Mouse (Mus musculus): ENCODE data around the gene Hspa12a. TPM values are rescaled to one million over a fixed set of nuclear protein-coding genes. Genes with fewer than 3 reads are reported as not detected.
"Not testable (repeated sequence)": the region's sequence is repeated elsewhere in the genome, so short reads cannot be mapped to it uniquely, and the experiment has no call there.

The Hspa12a gene
- total RNA-seq, 2 experiments from 2014 or later: not detected

GRCm38 (mm10) chr19:58911386-58911785, 32.1 kb downstream of the Hspa12a start:
- ATAC-seq (replicated peaks; ENCODE audit: low FRiP score, poor library complexity, severe bottlenecking): no peak

- no peak for ATAC-seq (replicated peaks; ENCODE audit: low FRiP score, poor library complexity, severe bottlenecking)
Observed at GRCm38 (mm10) chr19:58910941-58911368, 32.5 kb downstream of the Hspa12a start.

DNA sequence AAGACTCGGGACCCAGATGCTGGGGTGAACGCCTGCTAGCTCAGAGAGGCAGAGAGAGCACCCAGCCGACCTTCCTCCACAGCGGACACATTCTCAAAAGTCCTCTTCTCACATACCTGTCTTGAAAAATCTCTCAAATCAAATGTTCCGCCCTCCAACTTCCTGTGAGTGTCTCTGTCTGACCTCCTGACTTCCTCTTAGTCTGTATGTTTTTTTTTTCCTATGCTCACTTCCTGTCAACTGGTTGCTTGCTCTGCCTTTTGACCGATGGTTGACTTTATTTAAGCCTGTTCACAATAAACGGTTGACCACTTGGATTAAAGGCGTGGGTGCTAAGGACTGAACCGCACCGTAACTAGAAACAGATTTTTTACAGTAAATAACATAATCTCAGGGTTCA, 35.4 kb downstream of the Hspa12a start:
- ATAC-seq (replicated peaks; ENCODE audit: low FRiP score, poor library complexity, severe bottlenecking): no peak

GRCm38 (mm10) chr19:58906685-58907084, 36.8 kb downstream of the Hspa12a start:
- ATAC-seq (replicated peaks; ENCODE audit: low FRiP score, poor library complexity, severe bottlenecking): no peak

DNA sequence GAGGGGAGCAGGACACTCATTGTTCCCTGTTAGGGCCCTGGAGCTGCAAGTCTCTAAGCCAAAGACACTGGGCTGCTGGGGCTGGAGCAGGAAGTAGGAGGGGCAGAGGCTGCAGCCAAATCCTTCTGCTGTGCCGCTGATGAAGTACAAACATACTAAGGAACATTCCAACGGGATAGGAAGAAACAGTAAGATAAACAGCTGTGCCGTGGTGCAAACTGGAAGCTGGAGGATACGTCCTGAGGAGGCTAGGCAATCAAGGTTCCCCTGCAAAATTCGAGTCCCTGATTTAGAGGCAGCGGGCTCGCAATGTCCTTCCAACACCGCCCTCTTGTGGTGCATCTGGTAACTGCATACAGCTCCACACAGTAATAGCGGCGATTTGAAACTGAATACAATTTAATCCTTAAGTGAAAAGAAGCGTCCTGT, 39.5 kb downstream of the Hspa12a start:
- no peak; the same call in 1 of the 2 replicates for ATAC-seq (replicated peaks; ENCODE audit: low FRiP score, poor library complexity, severe bottlenecking)

GRCm38 (mm10) chr19:58903079-58903898, 40.2 kb downstream of the Hspa12a start:
- no peak for ATAC-seq (replicated peaks; ENCODE audit: low FRiP score, poor library complexity, severe bottlenecking)

DNA sequence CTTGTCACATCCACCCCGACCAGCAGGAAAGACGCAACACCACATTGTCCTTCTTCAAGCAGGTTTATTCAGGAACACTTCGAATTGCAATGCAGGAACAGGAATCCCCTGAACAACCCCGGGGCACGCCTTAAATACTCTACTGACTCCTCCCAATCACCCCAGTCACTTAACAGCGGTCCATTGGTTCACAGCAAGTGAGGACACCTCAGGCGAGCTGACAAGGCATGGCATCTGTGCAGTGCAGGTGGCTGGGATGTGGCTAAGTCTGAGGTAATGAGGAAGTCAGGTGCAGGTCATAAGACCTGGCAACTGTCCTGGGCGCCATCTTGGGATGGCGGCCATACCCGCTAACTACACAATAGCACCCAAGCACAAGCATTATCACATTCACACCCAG, 43.0 kb downstream of the Hspa12a start:
- not testable (repeated sequence) for ATAC-seq (replicated peaks; ENCODE audit: low FRiP score, poor library complexity, severe bottlenecking)

DNA sequence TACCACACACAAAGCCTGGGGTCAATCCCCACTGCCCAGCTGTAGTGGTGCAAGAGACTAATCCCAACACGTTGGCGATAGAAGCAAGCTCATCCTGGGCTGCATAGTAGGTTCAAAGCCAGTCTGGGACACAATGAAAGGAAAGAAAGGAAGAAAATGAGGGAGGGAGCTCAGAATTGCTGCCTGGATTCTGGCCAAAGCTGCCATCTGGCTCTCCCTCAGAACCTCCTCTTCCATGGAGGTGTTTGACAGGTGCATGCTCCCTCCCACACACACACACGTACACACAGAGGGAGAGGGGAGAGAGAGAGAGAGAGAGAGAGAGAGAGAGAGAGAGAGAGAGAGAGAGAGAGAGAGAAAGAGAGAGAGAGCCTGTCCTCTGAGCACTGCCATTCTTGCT, 47.2 kb downstream of the Hspa12a start:
- no peak for ATAC-seq (replicated peaks; ENCODE audit: low FRiP score, poor library complexity, severe bottlenecking)

DNA sequence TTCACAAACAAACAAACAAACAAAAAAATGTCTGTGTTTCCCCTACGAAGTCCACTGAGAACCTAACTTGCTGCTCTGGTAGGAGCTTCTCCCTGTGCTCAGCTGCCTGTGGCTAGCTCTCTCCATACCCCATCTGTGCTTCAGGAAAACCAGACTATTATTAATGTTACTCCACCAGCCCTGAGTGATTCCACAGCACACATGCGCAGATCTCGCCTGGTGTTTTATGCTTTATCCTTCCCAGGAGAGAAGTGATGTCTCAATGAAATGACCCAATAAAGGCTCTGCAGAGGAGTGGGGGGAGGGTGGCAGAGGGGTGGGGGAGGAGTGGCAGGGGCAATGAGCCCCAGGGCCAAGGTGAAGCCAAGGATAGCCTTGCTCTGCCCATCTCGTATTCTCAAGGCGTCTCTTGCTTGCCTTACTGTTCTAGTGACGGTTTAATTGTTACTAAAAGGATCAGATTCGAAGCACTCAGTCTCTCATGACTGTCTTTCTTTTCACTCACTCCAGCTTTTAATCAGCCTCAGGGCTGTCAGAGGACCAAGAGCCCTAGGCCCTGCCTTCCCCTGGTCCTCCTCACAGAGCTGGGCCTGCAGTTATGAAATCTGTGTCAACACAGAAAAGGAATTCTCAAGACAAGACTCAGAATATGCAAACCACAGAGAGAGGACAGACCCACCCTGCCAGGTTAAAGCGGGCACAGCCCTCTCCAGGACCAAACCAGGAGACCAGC, 54.0 kb downstream of the Hspa12a start:
- no peak for ATAC-seq (replicated peaks; ENCODE audit: low FRiP score, poor library complexity, severe bottlenecking)

GRCm38 (mm10) chr19:58886467-58886866, 57.0 kb downstream of the Hspa12a start:
- ATAC-seq (replicated peaks; ENCODE audit: low FRiP score, poor library complexity, severe bottlenecking): no peak

DNA sequence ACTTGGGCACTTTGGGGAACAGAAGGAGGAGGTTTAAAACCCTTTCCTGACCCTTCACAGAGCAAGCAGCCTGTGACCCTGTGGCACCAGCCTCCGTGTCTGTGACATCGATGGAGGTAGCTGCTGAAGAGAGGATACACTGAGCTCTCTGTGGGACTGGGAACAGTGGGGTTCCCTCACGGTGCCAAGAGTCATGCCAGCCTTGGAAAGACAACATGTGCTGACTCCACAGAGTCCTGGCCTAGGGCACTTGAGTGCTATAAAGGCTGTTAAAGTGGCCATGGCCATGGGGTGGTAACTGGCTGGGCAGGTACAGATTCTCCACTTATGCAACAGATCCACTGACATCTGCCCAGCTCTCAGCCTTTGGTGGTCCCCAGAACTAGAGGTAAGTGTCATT, 60.0 kb downstream of the Hspa12a start:
- ATAC-seq (replicated peaks; ENCODE audit: low FRiP score, poor library complexity, severe bottlenecking): no peak

- no peak for ATAC-seq (replicated peaks; ENCODE audit: low FRiP score, poor library complexity, severe bottlenecking)
Observed at GRCm38 (mm10) chr19:58882336-58882735, 61.1 kb downstream of the Hspa12a start.

GRCm38 (mm10) chr19:58879330-58879957, 64.0 kb downstream of the Hspa12a start:
- ATAC-seq (replicated peaks; ENCODE audit: low FRiP score, poor library complexity, severe bottlenecking): no peak

- ATAC-seq (replicated peaks; ENCODE audit: low FRiP score, poor library complexity, severe bottlenecking): no peak
Observed at GRCm38 (mm10) chr19:58878560-58878959, 64.9 kb downstream of the Hspa12a start.

- ATAC-seq (replicated peaks; ENCODE audit: low FRiP score, poor library complexity, severe bottlenecking): no peak
Observed at GRCm38 (mm10) chr19:58873536-58873935, 69.9 kb downstream of the Hspa12a start.

- no peak for ATAC-seq (replicated peaks; ENCODE audit: low FRiP score, poor library complexity, severe bottlenecking)
Observed at GRCm38 (mm10) chr19:58872381-58873259, 70.8 kb downstream of the Hspa12a start.

- ATAC-seq (replicated peaks; ENCODE audit: low FRiP score, poor library complexity, severe bottlenecking): no peak
Observed at GRCm38 (mm10) chr19:58871878-58872277, 71.6 kb downstream of the Hspa12a start.

DNA sequence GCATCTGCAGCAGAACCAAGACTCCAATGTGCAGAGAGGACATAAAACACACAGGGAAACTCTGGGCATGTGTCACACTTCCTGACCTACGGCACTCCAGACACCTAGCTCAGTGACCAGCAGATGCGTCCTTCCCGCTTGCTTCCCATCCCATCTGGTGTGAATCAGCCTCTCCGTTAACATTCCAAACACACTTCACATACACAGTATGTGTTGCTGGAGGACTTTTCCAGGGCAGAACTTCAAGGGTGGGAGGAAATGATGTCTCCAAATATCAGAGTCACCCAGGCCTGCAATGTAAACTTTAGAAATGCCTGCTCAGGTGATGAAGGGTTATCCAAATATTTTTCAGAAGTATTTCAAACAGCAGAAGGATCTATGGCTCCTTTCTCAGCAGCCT, 76.8 kb downstream of the Hspa12a start:
- ATAC-seq (replicated peaks; ENCODE audit: low FRiP score, poor library complexity, severe bottlenecking): no peak

- no peak for ATAC-seq (replicated peaks; ENCODE audit: low FRiP score, poor library complexity, severe bottlenecking)
Observed at GRCm38 (mm10) chr19:58865224-58865623, 78.2 kb downstream of the Hspa12a start.
